Mouse (Mus musculus) lung, adult 2 months (tissue): ENCODE data around the gene I830077J02Rik.

ENCODE experiments used
- CTCF ChIP-seq: fragments of 200-500 bp; IDR thresholded peaks from 2 replicates; pipeline ENCODE4 v1.5.1; 2011; ENCODE audit warnings: mild to moderate bottlenecking, low read length, control low read depth; ENCODE audit not compliant: insufficient read depth
- POLR2A ChIP-seq: fragments of 200-500 bp; IDR thresholded peaks from 2 replicates; pipeline ENCODE4 v1.6.1; 2011; ENCODE audit warnings: low read depth, mild to moderate bottlenecking, control low read depth, low read length, borderline replicate concordance; ENCODE audit errors: extremely low read depth

GRCm38 (mm10) chr3:105890220-105890619 lies 42.2 kb downstream of the I830077J02Rik start:
- TF ChIP-seq CTCF: no peak
- TF ChIP-seq POLR2A: no peak
